Mouse (Mus musculus) thymus, postnatal 0 days (tissue): ENCODE results near the gene Fcer1g. TPM values are rescaled to one million over a fixed set of nuclear protein-coding genes. Genes with fewer than 3 reads are reported as not detected.

Source experiments
- DNase-seq: peaks from one replicate; pipeline ENCODE4 v3.0.0-alpha.2; 2015; ENCODE audit warnings: low spot score
- polyA plus RNA-seq: library from polyadenylated mRNA; unstranded; fragments of >200 nt; fragmentation: Nextera tagmentation; extraction: Ambion mirVana; gene quantifications from 2 replicates; pipeline ENCODE4 v1.2.1, GENCODE M21; 2015

The Fcer1g gene
- polyA plus RNA-seq, 1 experiment from 2014 or later = 93.8 TPM

DNA sequence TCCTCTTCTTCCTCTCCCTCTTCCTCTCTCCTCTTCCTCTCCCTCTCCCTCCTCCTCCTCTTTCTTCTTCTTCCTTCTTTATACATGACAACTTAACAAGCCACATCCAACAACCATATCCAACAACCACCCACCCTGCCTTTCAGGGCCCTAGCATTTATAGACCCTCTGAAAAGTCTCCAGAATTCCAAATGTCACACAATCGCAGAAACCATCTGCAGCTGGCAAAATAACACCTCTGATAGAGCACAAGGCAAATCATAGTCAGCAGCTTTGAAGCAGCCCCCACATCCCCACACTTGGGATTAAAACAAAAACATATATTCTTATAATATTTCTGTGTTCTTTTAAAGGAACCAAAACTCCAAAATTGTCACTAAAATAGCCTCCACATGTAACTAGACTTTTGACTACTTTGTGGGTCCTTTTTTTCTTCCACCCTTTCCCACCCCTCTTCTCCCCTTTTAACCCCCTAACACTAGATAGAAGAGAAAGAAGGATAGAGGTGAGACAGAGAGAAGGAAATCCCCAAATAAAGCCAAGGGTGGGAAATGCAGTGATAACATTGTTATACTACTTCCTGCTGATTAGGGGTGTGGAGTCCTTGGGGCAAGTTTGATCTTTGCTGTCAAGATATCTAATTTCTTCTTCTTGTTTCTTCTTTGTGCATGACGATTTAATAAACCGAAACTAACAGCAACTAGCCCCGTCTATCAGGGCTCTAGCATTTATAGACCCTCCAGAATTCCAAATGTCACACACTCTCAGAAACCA is 32.0 kb upstream of the Fcer1g start:
- no peak for DNase-seq

DNA sequence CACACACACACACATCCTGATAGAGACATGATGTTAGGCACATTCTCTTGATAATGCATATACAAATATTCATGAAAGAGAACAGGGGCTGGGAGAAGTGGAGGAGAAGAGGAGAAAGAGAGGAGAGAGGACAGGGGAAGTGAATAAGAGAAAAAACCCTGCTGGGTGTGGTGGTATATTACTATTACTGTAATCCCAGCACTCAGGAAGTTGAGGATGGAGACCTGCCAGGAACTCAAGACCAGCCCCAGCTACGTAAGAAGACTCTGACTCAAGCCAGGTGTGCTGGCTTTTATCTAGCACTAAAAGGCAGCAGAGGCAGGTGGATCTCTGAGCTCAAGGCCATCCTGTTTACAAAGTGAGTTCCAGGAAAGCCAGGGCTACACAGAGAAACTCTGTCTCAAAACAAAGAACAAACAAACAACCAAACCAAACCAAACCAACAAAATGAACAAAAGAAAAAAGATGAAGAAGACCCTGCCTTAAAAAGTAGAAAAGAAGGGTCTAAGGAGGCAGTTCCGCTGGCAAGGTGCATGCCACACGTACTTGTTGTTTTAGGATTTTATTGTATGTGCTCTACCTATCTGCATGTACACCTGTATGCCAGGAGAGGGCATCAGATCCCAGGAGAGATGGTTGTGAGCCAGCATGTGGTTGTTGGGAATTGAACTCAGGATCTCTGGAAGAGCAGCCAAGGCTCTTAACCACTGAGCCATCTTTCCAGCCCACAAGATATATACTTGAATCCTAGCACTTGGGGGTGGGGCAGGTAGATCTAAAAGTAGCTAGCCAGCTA is 29.7 kb upstream of the Fcer1g start:
- DNase-seq = no peak

DNA sequence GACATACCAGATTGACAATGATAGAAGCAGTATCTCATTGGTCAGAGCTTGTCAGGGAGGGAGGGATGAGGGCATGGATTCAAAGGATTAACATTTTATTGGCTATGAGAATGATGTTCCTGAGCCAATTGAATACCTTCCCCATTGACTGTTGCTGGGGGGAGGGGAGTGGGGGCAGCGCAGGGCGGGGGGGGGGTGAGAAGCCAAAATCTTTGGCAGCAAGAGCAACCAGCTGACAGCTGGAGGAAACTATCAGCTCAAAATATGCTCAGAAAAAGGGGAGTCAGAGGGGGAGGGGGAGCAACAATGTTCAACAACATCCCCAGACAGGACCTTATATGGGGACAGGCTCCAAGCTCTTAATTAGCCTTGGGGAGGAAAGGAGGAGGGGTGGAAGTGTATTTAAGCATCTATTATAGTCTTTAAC is 29.0 kb upstream of the Fcer1g start:
- DNase-seq = no peak

DNA sequence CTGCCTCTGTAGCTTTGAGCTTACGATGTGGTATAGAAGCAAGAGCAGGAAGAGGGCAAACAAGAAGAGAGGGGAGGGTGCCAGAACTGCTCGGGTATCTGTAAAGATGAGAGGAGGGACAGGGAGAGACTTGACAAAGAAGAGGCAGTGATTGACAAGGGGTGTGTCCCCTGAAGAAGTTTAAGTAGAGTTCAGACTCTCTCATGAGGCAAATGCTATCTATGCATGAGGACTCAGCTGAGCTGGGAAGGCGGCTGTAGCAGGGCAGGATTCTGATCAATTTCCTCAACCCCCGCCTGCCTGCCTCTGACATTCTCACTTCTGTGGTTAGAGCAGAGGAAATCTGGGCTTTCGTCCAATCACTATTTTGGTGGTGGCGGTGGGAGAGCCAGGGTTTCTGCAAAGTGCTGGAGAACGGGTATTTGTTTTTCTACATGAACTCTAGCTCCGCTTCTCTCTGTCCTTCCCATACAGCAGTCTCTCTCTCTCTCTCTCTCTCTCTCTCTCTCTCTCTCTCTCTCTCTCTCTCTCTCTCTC is 28.5 kb upstream of the Fcer1g start:
- no peak for DNase-seq

DNA sequence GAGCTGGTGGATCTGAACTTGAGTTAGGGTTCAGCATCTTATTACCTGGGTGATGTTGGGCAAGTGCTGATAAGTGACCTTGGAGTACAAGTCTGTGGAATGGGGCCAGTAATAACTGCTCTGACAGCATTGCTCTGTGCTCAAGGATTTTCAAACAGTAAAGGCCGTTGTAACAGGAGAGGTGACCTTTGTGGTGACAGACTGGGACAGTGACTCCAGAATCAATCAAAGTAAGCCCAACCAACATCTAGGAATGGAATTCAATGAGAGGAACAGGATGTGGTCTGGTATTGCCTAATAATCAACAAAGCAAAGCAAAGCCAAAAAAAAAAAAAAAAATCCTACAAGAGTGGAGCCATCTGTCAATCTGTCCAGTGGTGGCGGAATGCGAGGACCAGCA is 26.2 kb upstream of the Fcer1g start:
- DNase-seq = no peak

DNA sequence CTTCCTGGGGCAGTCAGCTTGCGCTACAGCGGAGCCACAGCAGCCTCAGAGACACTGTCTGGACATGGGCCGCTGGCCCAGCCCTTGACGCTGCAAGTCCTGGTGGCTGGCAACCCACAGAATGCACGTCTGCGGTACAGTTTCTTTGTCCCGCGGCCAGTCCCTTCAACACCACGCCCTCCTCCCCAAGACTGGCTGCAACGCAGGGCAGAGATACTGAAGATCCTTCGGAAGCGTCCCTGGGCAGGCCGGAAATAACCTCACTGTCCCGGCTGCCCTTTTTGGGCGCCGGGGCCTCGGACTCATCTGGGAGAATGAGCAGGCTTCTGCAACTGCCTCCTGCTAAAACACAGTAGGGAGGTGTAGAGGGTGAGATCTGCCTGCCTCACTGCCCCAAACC is 24.8 kb upstream of the Fcer1g start:
- no peak for DNase-seq

DNA sequence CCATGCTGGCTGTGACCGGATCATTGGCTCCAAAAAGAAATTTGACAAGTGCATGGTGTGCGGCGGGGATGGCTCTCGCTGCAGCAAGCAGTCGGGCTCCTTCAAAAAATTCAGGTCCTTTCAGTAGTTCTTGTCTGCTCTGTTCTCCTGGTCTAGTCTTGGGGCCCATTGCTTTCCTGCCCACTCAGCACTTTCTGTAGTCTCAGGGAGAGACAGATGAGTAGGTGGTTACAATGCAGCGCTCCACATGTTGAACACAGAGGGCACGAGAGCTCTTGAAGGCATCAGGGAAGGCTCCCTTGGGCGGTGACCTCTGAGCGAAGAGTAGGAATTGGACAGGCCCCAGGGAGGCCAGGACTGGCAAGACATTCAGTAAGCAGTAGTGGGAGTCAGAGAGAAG is 23.6 kb upstream of the Fcer1g start:
- no peak for DNase-seq

DNA sequence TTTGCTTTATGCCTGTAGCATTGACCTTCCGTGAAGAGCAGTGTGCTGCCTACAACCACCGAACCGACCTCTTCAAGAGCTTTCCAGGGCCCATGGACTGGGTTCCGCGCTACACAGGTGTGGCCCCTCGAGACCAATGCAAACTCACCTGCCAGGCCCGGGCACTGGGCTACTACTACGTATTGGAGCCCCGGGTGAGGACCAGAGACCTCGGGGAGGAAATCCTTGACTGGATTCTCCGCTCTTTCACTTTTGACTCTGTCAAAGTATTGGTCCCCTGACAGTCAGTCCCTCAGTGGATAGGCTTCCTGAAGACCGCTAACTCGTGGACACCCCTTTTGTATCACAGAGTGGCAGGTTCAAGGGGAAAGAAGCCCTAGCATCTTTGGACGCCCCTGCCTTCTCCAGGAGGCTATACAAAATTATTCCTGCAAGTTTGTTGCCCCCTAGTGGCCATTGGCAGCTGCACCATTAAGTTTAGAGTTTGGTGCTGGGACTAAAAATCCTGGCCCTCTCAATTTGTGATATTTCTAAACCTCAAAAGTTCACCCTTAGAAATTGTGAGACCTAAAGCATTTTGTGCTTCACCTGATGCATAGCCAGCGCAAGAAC is 22.9 kb upstream of the Fcer1g start:
- DNase-seq = peak; percentile 76

DNA sequence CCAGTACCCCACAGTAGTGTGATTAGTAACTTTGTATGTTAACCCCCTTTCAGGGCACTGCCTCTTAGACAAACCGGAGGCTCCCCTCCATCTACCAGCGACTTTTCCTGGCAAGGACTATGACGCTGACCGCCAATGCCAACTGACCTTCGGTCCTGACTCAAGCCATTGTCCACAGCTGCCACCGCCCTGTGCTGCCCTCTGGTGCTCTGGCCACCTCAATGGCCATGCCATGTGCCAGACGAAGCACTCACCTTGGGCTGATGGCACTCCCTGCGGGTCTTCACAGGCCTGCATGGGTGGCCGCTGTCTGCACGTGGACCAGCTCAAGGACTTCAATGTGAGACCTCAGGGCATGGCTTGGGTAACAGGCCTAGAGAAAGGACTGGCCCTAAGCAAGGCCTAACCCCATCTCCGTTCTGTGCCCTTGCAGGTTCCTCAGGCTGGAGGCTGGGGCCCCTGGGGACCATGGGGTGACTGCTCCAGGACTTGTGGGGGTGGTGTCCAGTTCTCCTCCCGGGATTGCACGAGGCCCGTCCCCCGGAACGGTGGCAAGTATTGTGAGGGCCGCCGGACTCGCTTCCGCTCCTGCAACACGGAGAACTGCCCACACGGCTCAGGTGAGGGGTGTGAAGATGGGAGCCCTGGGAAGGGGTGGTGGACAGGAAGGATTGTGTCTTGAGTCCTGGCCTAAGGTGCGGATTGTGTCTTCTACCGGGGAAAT is 22.1 kb upstream of the Fcer1g start:
- DNase-seq = no peak

DNA sequence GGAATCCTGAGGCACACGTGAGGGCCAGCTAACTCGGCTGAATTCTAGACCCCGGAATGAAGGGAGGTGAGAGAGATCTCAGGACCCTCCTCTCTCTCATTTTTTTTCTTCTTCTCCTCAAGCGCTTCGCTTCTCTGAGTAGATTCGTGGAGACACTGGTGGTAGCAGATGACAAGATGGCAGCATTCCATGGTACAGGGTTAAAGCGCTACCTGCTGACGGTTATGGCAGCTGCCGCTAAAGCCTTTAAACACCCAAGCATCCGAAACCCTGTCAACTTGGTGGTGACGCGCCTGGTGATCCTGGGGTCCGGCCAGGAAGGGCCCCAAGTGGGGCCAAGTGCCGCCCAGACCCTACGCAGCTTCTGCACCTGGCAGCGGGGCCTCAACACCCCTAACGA is 18.2 kb upstream of the Fcer1g start:
- no peak for DNase-seq

DNA sequence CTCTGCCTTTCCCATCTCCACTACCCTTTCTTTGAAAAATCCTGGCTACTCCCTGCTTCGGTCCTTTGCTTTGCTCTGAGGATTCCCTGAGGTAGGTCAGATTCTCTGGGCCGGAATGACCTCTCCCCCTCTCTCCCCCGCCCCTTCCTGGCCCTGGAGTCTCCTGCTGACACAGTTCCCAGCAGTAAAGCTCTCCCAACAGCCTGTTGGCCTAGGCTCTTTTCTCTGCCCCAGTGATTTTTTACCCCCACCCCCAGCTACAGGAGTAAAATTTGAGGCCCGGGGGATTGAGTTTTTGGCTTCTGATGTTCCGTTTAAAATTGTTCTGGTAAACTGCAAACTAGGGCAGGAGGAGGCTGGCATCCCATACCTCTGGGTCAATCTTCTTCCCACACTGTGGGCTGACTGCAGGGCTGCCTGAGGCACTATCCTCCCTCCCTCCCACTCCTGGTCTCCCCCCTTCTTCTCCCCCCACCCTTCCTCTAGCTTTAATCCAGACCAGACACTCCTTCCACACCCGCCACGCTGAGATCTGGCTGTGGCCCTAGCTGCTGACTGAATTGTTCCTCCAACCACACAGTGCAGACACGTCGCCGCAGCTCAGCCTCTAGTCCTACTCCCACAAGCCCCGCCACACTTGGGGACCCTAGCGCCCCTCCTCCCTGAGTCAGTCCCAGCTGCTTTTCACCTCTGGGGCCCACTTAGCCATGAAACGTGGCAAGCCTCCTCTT is 17.6 kb upstream of the Fcer1g start:
- DNase-seq = no peak

DNA sequence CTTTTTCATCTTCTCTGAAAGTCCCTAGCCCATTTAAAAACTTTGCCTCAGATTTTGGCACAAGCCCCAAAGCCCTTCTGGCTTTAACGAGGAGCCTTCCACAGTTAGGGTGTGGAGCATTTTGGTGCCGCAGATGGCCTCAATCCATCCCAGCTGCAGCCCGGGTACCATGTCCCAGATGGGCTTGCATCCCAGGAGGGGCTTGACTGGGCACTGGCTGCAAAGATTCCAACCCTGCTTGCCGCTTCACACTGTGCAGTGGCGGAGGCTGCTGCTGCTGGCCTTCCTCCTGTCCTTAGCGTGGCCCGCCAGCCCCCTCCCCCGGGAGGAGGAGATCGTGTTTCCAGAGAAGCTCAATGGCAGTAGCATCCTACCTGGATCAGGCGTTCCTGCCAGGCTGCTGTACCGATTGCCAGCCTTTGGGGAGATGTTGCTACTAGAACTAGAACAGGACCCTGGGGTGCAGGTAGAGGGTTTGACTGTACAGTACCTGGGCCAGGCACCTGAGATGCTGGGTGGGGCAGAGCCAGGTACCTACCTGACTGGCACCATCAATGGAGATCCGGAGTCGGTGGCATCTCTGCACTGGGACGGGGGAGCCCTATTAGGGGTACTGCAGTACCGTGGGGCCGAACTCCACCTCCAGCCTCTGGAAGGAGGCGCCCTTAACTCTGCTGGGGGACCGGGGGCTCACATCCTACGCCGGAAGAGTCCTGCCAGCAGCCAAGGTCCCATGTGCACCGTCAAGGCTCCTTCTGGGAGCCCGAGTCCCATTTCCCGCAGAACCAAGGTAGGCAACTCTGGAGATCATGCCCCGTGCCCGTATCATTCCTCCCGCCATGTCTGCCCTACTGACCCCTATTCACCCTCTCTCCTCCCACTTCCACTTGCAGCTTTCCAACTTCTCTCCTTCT is 16.8 kb upstream of the Fcer1g start, which contains the start of gene Ndufs2:
Gene Ndufs2 (minus strand): TSS at position 709 of the 914 bp plus-strand sequence.
- DNase-seq = no peak

DNA sequence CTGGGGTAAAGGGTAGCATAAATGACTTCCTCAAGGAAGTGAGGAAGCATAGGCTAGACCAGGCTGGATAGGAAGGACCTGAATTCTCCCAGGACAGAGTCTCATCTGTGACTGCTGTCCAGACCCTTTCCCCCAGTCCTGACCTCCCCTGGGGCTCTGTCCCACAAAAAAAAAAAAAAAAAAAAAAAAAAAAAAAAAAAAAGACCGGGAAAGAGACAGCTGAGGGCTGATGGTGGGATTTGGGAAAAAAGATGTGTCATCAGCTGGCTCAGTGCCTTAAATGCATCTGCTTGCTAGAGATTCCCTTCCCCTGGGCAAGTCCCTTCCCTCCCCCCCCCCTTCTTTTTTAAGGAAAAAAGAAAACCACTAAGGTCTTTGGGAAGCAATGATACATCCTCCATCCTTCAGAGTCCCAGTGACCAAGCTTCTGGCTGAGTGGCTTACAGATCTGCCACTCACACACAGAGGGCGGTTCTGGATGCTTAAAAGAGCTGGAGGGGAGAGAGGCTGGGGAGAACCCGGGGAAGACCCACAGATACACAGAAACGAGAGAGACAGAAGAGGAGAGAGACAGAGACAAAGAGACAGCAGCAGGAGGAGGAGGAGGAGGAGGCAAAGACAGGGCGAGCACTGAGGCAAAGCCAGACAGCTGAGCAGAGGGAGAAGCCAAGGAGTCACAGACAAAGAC is 15.9 kb upstream of the Fcer1g start, which contains the start of gene Adamts4:
Gene Adamts4 (plus strand): TSS at position 509 of the 688 bp plus-strand sequence.
- no peak for DNase-seq

DNA sequence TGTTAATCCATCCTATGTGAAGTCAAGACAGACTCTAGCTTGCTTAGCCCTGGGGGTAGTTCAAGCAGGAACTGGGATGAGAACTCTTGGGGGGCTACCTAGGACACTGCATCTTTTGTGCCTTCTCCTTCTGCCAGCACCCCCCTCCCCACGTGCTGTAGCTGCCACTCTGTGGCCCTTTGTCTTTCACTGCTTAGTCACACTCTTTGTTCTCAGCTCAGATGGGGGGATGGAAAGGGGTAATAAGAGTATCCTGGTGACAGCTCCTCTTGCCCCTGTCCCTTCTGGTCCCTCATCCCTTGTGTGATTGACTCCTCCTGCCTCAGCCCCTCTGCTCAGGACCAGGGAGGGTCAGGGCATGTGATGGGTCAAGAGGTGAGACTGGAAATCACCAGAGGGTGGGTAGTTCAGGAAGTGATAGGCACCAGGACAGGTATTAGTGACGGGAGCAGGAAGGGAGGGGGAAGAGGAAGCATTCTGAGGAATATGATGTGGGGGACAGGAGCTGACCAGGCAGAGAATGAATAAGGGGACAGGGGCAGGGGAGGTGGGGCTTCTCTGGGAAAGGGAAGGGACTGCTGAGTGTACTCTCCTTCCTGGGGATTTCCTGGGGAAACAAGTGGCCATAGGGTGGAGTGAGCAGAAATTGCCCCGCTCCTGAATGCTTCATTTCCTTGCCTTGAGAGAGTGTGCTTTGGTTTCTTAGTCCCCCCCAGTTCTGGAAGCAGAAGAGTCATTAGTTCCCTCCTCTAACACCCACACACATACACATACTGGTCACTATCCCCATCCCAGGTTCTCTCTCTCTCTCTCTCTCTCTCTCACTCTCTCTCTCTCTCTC is 14.4 kb upstream of the Fcer1g start:
- DNase-seq = no peak

DNA sequence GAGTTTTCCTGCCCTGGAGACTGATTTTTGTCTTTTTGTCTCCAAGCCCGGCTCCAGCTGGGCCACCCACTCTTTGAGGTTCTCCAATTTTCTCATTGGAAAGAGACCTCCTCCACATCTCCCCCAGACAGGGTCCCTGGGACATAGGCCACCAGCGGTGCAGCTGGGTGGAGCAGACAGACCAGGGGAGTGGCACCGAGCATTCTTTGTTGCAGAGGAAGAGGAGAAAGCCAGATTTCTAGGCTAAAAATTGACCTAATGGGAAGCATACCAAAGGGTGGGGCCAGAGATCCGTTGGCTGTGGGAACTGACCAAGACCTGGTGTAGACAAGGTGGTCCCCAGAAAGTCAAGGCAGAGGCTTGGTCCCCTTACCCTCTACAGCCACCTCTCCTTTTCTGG is 13.8 kb upstream of the Fcer1g start:
- no peak for DNase-seq

DNA sequence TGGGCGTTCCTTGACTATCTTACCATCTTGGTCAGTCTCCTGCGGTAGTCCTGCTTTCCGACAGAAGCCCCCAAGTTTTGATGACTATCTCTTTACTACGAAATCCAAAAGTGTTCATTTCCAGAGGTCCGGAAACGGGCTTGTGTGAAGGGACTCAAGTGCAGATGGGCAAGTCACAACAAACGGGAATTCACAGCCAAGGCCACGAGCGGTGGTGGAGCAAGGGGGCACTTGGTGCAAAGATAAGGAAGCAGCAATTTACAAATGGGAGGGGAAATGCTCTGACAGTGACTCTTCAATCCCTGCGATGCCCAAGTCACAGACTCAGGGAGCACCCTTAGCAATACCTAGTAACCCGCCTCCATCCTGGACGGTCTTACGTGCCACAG is 13.3 kb upstream of the Fcer1g start:
- no peak for DNase-seq

DNA sequence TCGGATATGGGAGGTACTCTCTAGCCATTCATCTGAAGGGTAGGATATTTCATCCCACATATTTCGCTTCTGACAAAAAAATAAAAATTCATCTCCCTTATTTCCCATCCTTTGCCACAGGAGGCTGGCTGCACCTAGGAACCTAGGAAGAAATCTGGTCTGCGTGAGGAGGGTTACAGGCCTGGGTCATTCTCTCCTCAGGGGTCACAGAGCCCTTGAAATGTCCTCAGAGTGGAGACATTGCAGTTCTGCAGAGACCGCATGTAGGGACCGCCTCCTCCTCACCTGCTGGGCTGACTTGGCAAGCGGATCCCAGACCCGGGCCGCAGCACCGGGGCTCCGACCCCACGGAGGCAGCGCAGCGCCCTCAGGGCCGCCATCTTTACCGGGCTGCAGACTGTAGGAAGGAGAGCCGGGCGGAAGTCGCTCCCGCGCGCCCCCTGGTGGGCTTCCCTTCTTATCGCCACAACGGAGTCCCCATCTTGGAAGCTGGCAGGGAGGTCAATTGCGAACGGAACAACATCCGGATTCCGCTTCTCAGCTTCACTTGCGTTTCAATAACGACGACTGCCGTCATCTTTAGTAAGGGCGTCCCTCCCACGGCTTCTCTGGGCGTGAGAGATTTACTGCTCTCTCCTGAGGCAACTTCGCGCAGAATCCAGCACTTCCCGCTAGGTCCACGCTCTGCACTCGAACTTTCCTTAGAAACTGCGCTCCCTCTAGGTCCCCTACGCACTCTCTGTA is 12.7 kb upstream of the Fcer1g start:
- peak; percentile 98 for DNase-seq
